Mouse (Mus musculus) liver, embryonic 12.5 days (tissue): ENCODE measurements at regions not wholly inside any gene's neighbourhood (a gene's known extent, or its start where the extent isn't known, plus 50 kb on each side); places are given as distances from the start of the nearest gene placed in this dataset.
A peak's percentile ranks its signal among the peaks of the same experiment; 100 is the strongest.

Experiments used
- ATAC-seq: fragments of 200-750 bp; cut with Nextera tagmentation; 2 replicates; pipeline ENCODE4 v1.8.0; 2017; ENCODE audit warnings: moderate number of reproducible peaks, mild to moderate bottlenecking, moderate library complexity
- H3K27ac ChIP-seq: fragments of 300-500 bp; sonication (generic); 2 replicates; pipeline ENCODE4 v1.5.1; 2016; ENCODE audit warnings: mild to moderate bottlenecking
- H3K27me3 ChIP-seq: fragments of 300-500 bp; sonication (generic); replicated peaks from 2 replicates; pipeline ENCODE4 v1.6.1; 2016; ENCODE audit warnings: mild to moderate bottlenecking, moderate library complexity
- H3K36me3 ChIP-seq: fragments of 300-500 bp; sonication (generic); 2 replicates; pipeline ENCODE4 v1.6.1; 2016; ENCODE audit warnings: mild to moderate bottlenecking, moderate library complexity
- H3K4me1 ChIP-seq: fragments of 300-500 bp; sonication (generic); 2 replicates; pipeline ENCODE4 v1.6.1; 2016
- H3K4me2 ChIP-seq: fragments of 300-500 bp; sonication (generic); 2 replicates; pipeline ENCODE4 v1.6.1; 2016; ENCODE audit warnings: mild to moderate bottlenecking, moderate library complexity
- H3K4me3 ChIP-seq: fragments of 300-500 bp; sonication (generic); 2 replicates; pipeline ENCODE4 v1.5.1; 2016; ENCODE audit warnings: mild to moderate bottlenecking, moderate library complexity
- H3K9ac ChIP-seq: fragments of 300-500 bp; sonication (generic); 2 replicates; pipeline ENCODE4 v1.6.1; 2016; ENCODE audit warnings: mild to moderate bottlenecking, moderate library complexity
- H3K9me3 ChIP-seq: fragments of 300-500 bp; sonication (generic); replicated peaks from 2 replicates; pipeline ENCODE4 v1.6.1; 2016; ENCODE audit warnings: mild to moderate bottlenecking, moderate library complexity
- WGBS: fragments of 180-500 bp; shearing (Covaris S2); methylation state at CpG from one replicate; pipeline ENCODE4 v1.1.7; 2016; ENCODE audit not compliant: insufficient replicate concordance; 5-methylcytosine and 5-hydroxymethylcytosine counted together

GRCm38 (mm10) chr12:27138663-27139633, 203.4 kb downstream of the Sox11 start:
- Histone ChIP-seq H3K4me1 (no peaks in the 10 kb centered on the region), H3K27ac (no peak overlapping the region), H3K4me3 (no peak overlapping the region), H3K9me3 (no peaks in the 10 kb centered on the region), H3K4me2 (no peak overlapping the region), H3K27me3 (no peaks in the 10 kb centered on the region), H3K36me3 (no peaks in the 10 kb centered on the region), H3K9ac (no peak overlapping the region)
- no peak for ATAC-seq
- 65% methylated on average over 13 of the region's 13 CpGs for WGBS

GRCm38 (mm10) chr12:27135997-27136559, 206.3 kb downstream of the Sox11 start:
- Histone ChIP-seq H3K4me3 (no peak overlapping the region), H3K36me3 (no peaks in the 10 kb centered on the region), H3K27ac (no peak overlapping the region), H3K4me2 (no peak overlapping the region), H3K9me3 (no peaks in the 10 kb centered on the region), H3K4me1 (no peaks in the 10 kb centered on the region), H3K27me3 (no peaks in the 10 kb centered on the region), H3K9ac (no peak overlapping the region)
- no peak for ATAC-seq
- 58% methylated on average over 10 of the region's 10 CpGs for WGBS

GRCm38 (mm10) chr12:27130544-27130943, 211.8 kb downstream of the Sox11 start:
- no peak overlapping the region for H3K4me2 ChIP-seq
- no peak overlapping the region for H3K9ac ChIP-seq
- no peaks in the 10 kb centered on the region for H3K4me1 ChIP-seq
- no peaks in the 10 kb centered on the region for H3K27me3 ChIP-seq
- no peaks in the 10 kb centered on the region for H3K9me3 ChIP-seq
- H3K36me3 ChIP-seq: no peaks in the 10 kb centered on the region
- no peak overlapping the region for H3K27ac ChIP-seq
- no peak for ATAC-seq
- no peak overlapping the region for H3K4me3 ChIP-seq
- WGBS: 67% methylated on average over 1 of the region's 1 CpGs

GRCm38 (mm10) chr12:27127054-27127605, 215.2 kb downstream of the Sox11 start:
- no peaks in the 10 kb centered on the region for H3K9me3 ChIP-seq
- no peak overlapping the region for H3K4me2 ChIP-seq
- no peak overlapping the region for H3K9ac ChIP-seq
- H3K27ac ChIP-seq: no peak overlapping the region
- no peak overlapping the region for H3K4me3 ChIP-seq
- peak; percentile 37; the same call in 1 of the 2 replicates for ATAC-seq
- H3K4me1 ChIP-seq: no peaks in the 10 kb centered on the region
- no peaks in the 10 kb centered on the region for H3K27me3 ChIP-seq
- 9% methylated on average over 10 of the region's 10 CpGs for WGBS
- no peaks in the 10 kb centered on the region for H3K36me3 ChIP-seq

GRCm38 (mm10) chr12:27118581-27118980, 223.8 kb downstream of the Sox11 start:
- no peak for ATAC-seq
- Histone ChIP-seq H3K36me3 (no peaks in the 10 kb centered on the region), H3K4me3 (no peak overlapping the region), H3K27ac (no peak overlapping the region), H3K4me2 (no peak overlapping the region), H3K27me3 (no peaks in the 10 kb centered on the region), H3K4me1 (no peaks in the 10 kb centered on the region), H3K9ac (no peak overlapping the region), H3K9me3 (no peaks in the 10 kb centered on the region)
- 71% methylated on average over 6 of the region's 6 CpGs for WGBS

GRCm38 (mm10) chr12:27115392-27115791, 227.0 kb downstream of the Sox11 start:
- H3K4me2 ChIP-seq: no peak overlapping the region
- no peak for ATAC-seq
- no peak overlapping the region for H3K9ac ChIP-seq
- no peaks in the 10 kb centered on the region for H3K27me3 ChIP-seq
- H3K27ac ChIP-seq: no peak overlapping the region
- no peaks in the 10 kb centered on the region for H3K36me3 ChIP-seq
- no peak overlapping the region for H3K4me3 ChIP-seq
- no peaks in the 10 kb centered on the region for H3K4me1 ChIP-seq
- WGBS: 69% methylated on average over 6 of the region's 6 CpGs
- no peaks in the 10 kb centered on the region for H3K9me3 ChIP-seq

- no peaks in the 10 kb centered on the region for H3K4me1 ChIP-seq
- H3K36me3 ChIP-seq: no peaks in the 10 kb centered on the region
- no peaks in the 10 kb centered on the region for H3K9me3 ChIP-seq
- 73% methylated on average over 9 of the region's 9 CpGs for WGBS
- no peak overlapping the region for H3K4me2 ChIP-seq
- no peak overlapping the region for H3K4me3 ChIP-seq
- no peak overlapping the region for H3K9ac ChIP-seq
- ATAC-seq: no peak
- no peak overlapping the region for H3K27ac ChIP-seq
- no peaks in the 10 kb centered on the region for H3K27me3 ChIP-seq
Observed at GRCm38 (mm10) chr12:27104925-27105571, 237.3 kb downstream of the Sox11 start.

GRCm38 (mm10) chr12:27102996-27103395, 239.4 kb downstream of the Sox11 start:
- Histone ChIP-seq H3K4me2 (no peak overlapping the region), H3K9ac (no peak overlapping the region), H3K27me3 (no peaks in the 10 kb centered on the region), H3K4me1 (no peaks in the 10 kb centered on the region), H3K4me3 (no peak overlapping the region), H3K36me3 (no peaks in the 10 kb centered on the region), H3K9me3 (no peaks in the 10 kb centered on the region), H3K27ac (no peak overlapping the region)
- 56% methylated on average over 2 of the region's 2 CpGs for WGBS
- ATAC-seq: no peak

- H3K36me3 ChIP-seq: no peaks in the 10 kb centered on the region
- no peaks in the 10 kb centered on the region for H3K4me1 ChIP-seq
- no peak overlapping the region for H3K4me2 ChIP-seq
- ATAC-seq: no peak
- H3K4me3 ChIP-seq: no peak overlapping the region
- H3K27ac ChIP-seq: no peak overlapping the region
- H3K9me3 ChIP-seq: no peaks in the 10 kb centered on the region
- 66% methylated on average over 1 of the region's 1 CpGs for WGBS
- H3K9ac ChIP-seq: no peak overlapping the region
- no peaks in the 10 kb centered on the region for H3K27me3 ChIP-seq
Observed at GRCm38 (mm10) chr12:27089206-27089605, 253.2 kb downstream of the Sox11 start.

- Histone ChIP-seq H3K4me1 (0 out of 2 replicates have a peak, but pooled peaks cover 5% of the 10 kb centered on the region), H3K27ac (no peak overlapping the region), H3K4me3 (no peak overlapping the region), H3K27me3 (no peaks in the 10 kb centered on the region), H3K4me2 (no peak overlapping the region), H3K9me3 (no peaks in the 10 kb centered on the region), H3K9ac (no peak overlapping the region), H3K36me3 (no peaks in the 10 kb centered on the region)
- whole genome bisulfite sequencing: 64% methylated on average over 2 of the region's 2 CpGs
- ATAC-seq: no peak
Observed at GRCm38 (mm10) chr12:27085890-27086289, 256.5 kb downstream of the Sox11 start.

GRCm38 (mm10) chr12:27083645-27084550, 258.5 kb downstream of the Sox11 start:
- WGBS: 28% methylated on average over 4 of the region's 4 CpGs
- Histone ChIP-seq H3K27me3 (no peaks in the 10 kb centered on the region), H3K36me3 (no peaks in the 10 kb centered on the region), H3K9me3 (no peaks in the 10 kb centered on the region), H3K4me2 (no peak overlapping the region), H3K4me3 (no peak overlapping the region), H3K9ac (no peak overlapping the region), H3K27ac (no peak overlapping the region), H3K4me1 (0 out of 2 replicates have a peak, but pooled peaks cover 5% of the 10 kb centered on the region)
- no peak for ATAC-seq
